Mouse (Mus musculus): ENCODE results near the gene Mob3a.

Gene Mob3a

GRCm38 (mm10) chr10:80701721-80702535, at the start of gene Mob3a, which contains the start of gene Izumo4:
Gene Mob3a, minus strand, starts transcription at chr10:80701977.
Gene Izumo4, plus strand, starts transcription at chr10:80702184.
- peak; percentile 98 to 100 for DNase-seq

GRCm38 (mm10) chr10:80751188-80751832, 49.5 kb upstream of the Mob3a start:
- DNase-seq = peak; percentile 57 to 72

- peak; percentile 68 to 85 for DNase-seq
These were observed 46.8 kb upstream of the Mob3a start for GRCm38 (mm10) chr10:80748609-80749008.

- DNase-seq = peak; percentile 77 to 90
These were observed 45.6 kb upstream of the Mob3a start for GRCm38 (mm10) chr10:80747410-80747809.

- DNase-seq = peak; percentile 83
These were observed 42.5 kb upstream of the Mob3a start for GRCm38 (mm10) chr10:80744262-80744661.

GRCm38 (mm10) chr10:80742180-80742978, 40.6 kb upstream of the Mob3a start, which contains the start of gene Ap3d1:
Gene Ap3d1, minus strand, starts transcription at chr10:80742264.
- peak; percentile 98 to 100 for DNase-seq

GRCm38 (mm10) chr10:80741634-80742179, 39.9 kb upstream of the Mob3a start:
- DNase-seq = peak in 1 of 2 experiments; percentile 24

- peak in 1 of 2 experiments; percentile 58 for DNase-seq
These were observed 39.4 kb upstream of the Mob3a start for GRCm38 (mm10) chr10:80741146-80741545.

GRCm38 (mm10) chr10:80738657-80739056, 36.9 kb upstream of the Mob3a start:
- DNase-seq = no peak

GRCm38 (mm10) chr10:80736731-80737130, 35.0 kb upstream of the Mob3a start:
- DNase-seq = no peak

GRCm38 (mm10) chr10:80732611-80733101, 30.9 kb upstream of the Mob3a start:
- no peak for DNase-seq

GRCm38 (mm10) chr10:80727369-80728127, 25.8 kb upstream of the Mob3a start:
- no peak for DNase-seq

GRCm38 (mm10) chr10:80717281-80717680, 15.5 kb upstream of the Mob3a start:
- DNase-seq = no peak

- no peak for DNase-seq
These were observed 9.1 kb upstream of the Mob3a start for GRCm38 (mm10) chr10:80710834-80711233.

- no peak for DNase-seq
These were observed 3.7 kb upstream of the Mob3a start for GRCm38 (mm10) chr10:80705479-80705878.

- no peak for DNase-seq
These were observed 3.3 kb upstream of the Mob3a start for GRCm38 (mm10) chr10:80705033-80705432.

GRCm38 (mm10) chr10:80704418-80704817, 2.6 kb upstream of the Mob3a start:
- DNase-seq = no peak

- no peak for DNase-seq
These were observed 1.9 kb upstream of the Mob3a start for GRCm38 (mm10) chr10:80703643-80704042.

GRCm38 (mm10) chr10:80702536-80703390, 986 bp upstream of the Mob3a start:
- DNase-seq = peak; percentile 97 to 98

GRCm38 (mm10) chr10:80700732-80701131, 1.0 kb downstream of the Mob3a start:
- DNase-seq = no peak

- no peak for DNase-seq
These were observed 1.7 kb downstream of the Mob3a start for GRCm38 (mm10) chr10:80700038-80700504.

All from kidney, postnatal 36 days (tissue).